Mouse (Mus musculus) C2C12 (cell line): ENCODE data around the gene Sgca.

ENCODE experiments used
- CEBPB ChIP-seq: IDR thresholded peaks from one replicate; pipeline ENCODE4 v1.6.1; 2011; ENCODE audit warnings: low read depth, mild to moderate bottlenecking, control low read depth, moderate library complexity
- CTCF ChIP-seq: IDR thresholded peaks from one replicate; pipeline ENCODE4 v1.5.1; 2011; ENCODE audit not compliant: control insufficient read depth, insufficient read depth, insufficient read length
- FOSL1 ChIP-seq: IDR thresholded peaks from one replicate; pipeline ENCODE4 v1.8.0; 2011; ENCODE audit warnings: mild to moderate bottlenecking, low read length; ENCODE audit not compliant: poor library complexity, insufficient read depth, severe bottlenecking
- MAX ChIP-seq: IDR thresholded peaks from one replicate; pipeline ENCODE4 v1.6.1; 2011; ENCODE audit warnings: mild to moderate bottlenecking, control low read depth
- MYOG ChIP-seq: IDR thresholded peaks from one replicate; pipeline ENCODE4 v1.6.1; 2011; ENCODE audit not compliant: control insufficient read depth, insufficient read length; ENCODE audit errors: extremely low read depth

DNA sequence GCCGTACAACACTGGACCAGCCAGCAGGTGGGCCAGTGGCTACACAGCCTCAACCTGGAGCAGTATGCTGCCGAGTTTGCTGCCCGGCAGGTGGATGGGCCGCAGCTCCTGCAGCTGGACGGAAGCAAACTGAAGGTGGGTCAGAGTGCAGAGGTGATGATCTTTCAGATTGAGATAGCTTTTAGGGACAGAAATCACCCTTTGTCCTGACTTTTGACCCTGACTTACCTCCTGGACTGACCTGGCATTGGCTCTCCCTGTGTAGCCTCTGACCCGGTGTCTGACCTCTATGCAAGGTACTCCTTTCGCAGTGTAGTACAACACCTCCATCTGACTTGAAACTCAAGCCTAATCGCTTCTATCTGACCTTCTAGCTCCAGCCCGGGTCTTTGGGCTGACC, 47.4 kb upstream of the Sgca start:
- TF ChIP-seq CTCF = no peak
- TF ChIP-seq MAX = no peak
- TF ChIP-seq FOSL1 = no peak
- no peak for TF ChIP-seq MYOG
- no peak for TF ChIP-seq CEBPB
